Mouse (Mus musculus): ENCODE results near the gene Tmem123. TPM values are rescaled to one million over a fixed set of nuclear protein-coding genes. Genes with fewer than 3 reads are reported as not detected.

The Tmem123 gene
- polyA plus RNA-seq, 1 experiment from 2014 or later, result 84.2 TPM

- Histone ChIP-seq H3K27ac (replicated peaks) (peak overlapping the region; percentile 55; the same call in 1 of the 2 replicates), H3K9ac (0 out of 2 replicates have a peak overlapping the region, but pooled peaks have one; percentile 33), H3K36me3 (peaks cover 47% of the 10 kb centered on the region), H3K4me2 (peak overlapping the region; percentile 46), H3K4me3 (peak overlapping the region; percentile 13; the same call in 1 of the 2 replicates), H3K4me1 (peaks cover 47% of the 10 kb centered on the region), H3K9me3 (no peaks in the 10 kb centered on the region), H3K27me3 (replicated peaks) (no peaks in the 10 kb centered on the region)
- peak; percentile 84; the same call in 1 of the 2 replicates for ATAC-seq (ENCODE audit: extremely low read depth, insufficient number of reproducible peaks, low FRiP score, low TSS enrichment)
- WGBS, result 24% methylated on average over 9 of the region's 9 CpGs
Observed at GRCm38 (mm10) chr9:7829531-7830528, 66.0 kb downstream of the Tmem123 start.

- peak overlapping the region; percentile 50 for H3K4me2 ChIP-seq
- no peak for ATAC-seq (ENCODE audit: extremely low read depth, insufficient number of reproducible peaks, low FRiP score, low TSS enrichment)
- peaks cover 27% of the 10 kb centered on the region for H3K36me3 ChIP-seq
Observed at GRCm38 (mm10) chr9:7833421-7833820, 69.6 kb downstream of the Tmem123 start.

GRCm38 (mm10) chr9:7835302-7835701 lies 71.5 kb downstream of the Tmem123 start:
- WGBS, result 74% methylated on average over 1 of the region's 1 CpGs
- no peaks in the 10 kb centered on the region for H3K27me3 ChIP-seq (replicated peaks)
- no peak overlapping the region for H3K27ac ChIP-seq (replicated peaks)
- no peak overlapping the region for H3K9ac ChIP-seq
- peak overlapping the region; percentile 78 for H3K4me2 ChIP-seq
- no peak for ATAC-seq (ENCODE audit: extremely low read depth, insufficient number of reproducible peaks, low FRiP score, low TSS enrichment)
- H3K4me1 ChIP-seq, result peaks cover 47% of the 10 kb centered on the region
- H3K36me3 ChIP-seq, result peaks cover 27% of the 10 kb centered on the region
- no peaks in the 10 kb centered on the region for H3K9me3 ChIP-seq
- no peak overlapping the region; the same call in 1 of the 2 replicates for H3K4me3 ChIP-seq

More at GRCm38 (mm10) chr9:7833421-7833820, 69.6 kb downstream of the Tmem123 start:
- no peaks in the 10 kb centered on the region for H3K27me3 ChIP-seq (replicated peaks)
- H3K27ac ChIP-seq (replicated peaks), result 0 out of 2 replicates have a peak overlapping the region, but pooled peaks have one; percentile 4
- peak overlapping the region; percentile 41; the same call in 1 of the 2 replicates for H3K9ac ChIP-seq
- H3K4me1 ChIP-seq, result peaks cover 60% of the 10 kb centered on the region
- no peaks in the 10 kb centered on the region for H3K9me3 ChIP-seq
- WGBS, result 85% methylated on average over 6 of the region's 6 CpGs
- H3K4me3 ChIP-seq, result peak overlapping the region; percentile 21

GRCm38 (mm10) chr9:7836331-7836730 lies 72.5 kb downstream of the Tmem123 start:
- Histone ChIP-seq H3K27me3 (replicated peaks) (no peaks in the 10 kb centered on the region), H3K9me3 (no peaks in the 10 kb centered on the region), H3K36me3 (peaks cover 27% of the 10 kb centered on the region), H3K4me3 (peak overlapping the region; percentile 72), H3K4me2 (peak overlapping the region; percentile 78), H3K4me1 (peaks cover 40% of the 10 kb centered on the region), H3K9ac (peak overlapping the region; percentile 95), H3K27ac (replicated peaks) (peak overlapping the region; percentile 99)
- WGBS, result under 1% methylated on average over 16 of the region's 16 CpGs
- ATAC-seq (ENCODE audit: extremely low read depth, insufficient number of reproducible peaks, low FRiP score, low TSS enrichment), result no peak

GRCm38 (mm10) chr9:7836905-7837805 lies 73.3 kb downstream of the Tmem123 start, which contains the start of gene Birc2:
TSS of gene Birc2 (minus strand) at chr9:7837064.
- H3K27me3 ChIP-seq (replicated peaks), result no peaks in the 10 kb centered on the region
- peak within 1 kb of the TSS; percentile 95 for H3K9ac ChIP-seq
- peak; percentile 97 for ATAC-seq (ENCODE audit: extremely low read depth, insufficient number of reproducible peaks, low FRiP score, low TSS enrichment)
- H3K4me3 ChIP-seq, result peak within 1 kb of the TSS; percentile 72
- H3K27ac ChIP-seq (replicated peaks), result peak within 1 kb of the TSS; percentile 99
- under 1% methylated on average over 63 of the region's 68 CpGs for WGBS
- peaks cover 22% of the 10 kb centered on the region for H3K36me3 ChIP-seq
- no peaks in the 10 kb centered on the region for H3K9me3 ChIP-seq
- H3K4me1 ChIP-seq, result peaks cover 38% of the 10 kb centered on the region
- H3K4me2 ChIP-seq, result peak within 1 kb of the TSS; percentile 78

GRCm38 (mm10) chr9:7837806-7838440 lies 74.1 kb downstream of the Tmem123 start:
- WGBS, result 20% methylated on average over 14 of the region's 14 CpGs

GRCm38 (mm10) chr9:7841221-7841620 lies 77.4 kb downstream of the Tmem123 start:
- no peak for ATAC-seq (ENCODE audit: extremely low read depth, insufficient number of reproducible peaks, low FRiP score, low TSS enrichment)
- Histone ChIP-seq H3K27me3 (replicated peaks) (no peaks in the 10 kb centered on the region), H3K36me3 (no peaks in the 10 kb centered on the region), H3K27ac (replicated peaks) (no peak overlapping the region), H3K4me2 (no peak overlapping the region), H3K4me1 (peaks cover 9% of the 10 kb centered on the region), H3K9ac (no peak overlapping the region), H3K4me3 (no peak overlapping the region), H3K9me3 (no peaks in the 10 kb centered on the region)
- 59% methylated on average over 6 of the region's 6 CpGs for WGBS

More at GRCm38 (mm10) chr9:7837806-7838440, 74.1 kb downstream of the Tmem123 start:
- Histone ChIP-seq H3K9me3 (no peaks in the 10 kb centered on the region), H3K4me3 (peak overlapping the region; percentile 72), H3K9ac (peak overlapping the region; percentile 95), H3K27ac (replicated peaks) (peak overlapping the region; percentile 99), H3K36me3 (peaks cover 14% of the 10 kb centered on the region), H3K27me3 (replicated peaks) (no peaks in the 10 kb centered on the region), H3K4me1 (peaks cover 31% of the 10 kb centered on the region), H3K4me2 (peak overlapping the region; percentile 78)
- no peak for ATAC-seq (ENCODE audit: extremely low read depth, insufficient number of reproducible peaks, low FRiP score, low TSS enrichment)

Small RNAs within 50 kb of the gene (microRNA-seq; reads per million reads assigned to microRNA genes)
- 5.5 reads per million, percentile 20 among the genes with 10 or more reads in this experiment for gene Mir5618

Other genes starting within 250 kb of the Tmem123 start
- 0.08 and 0.13 TPM in 2 replicates for gene Mmp8, start 205.6 kb upstream of the Tmem123 start, polyA plus RNA-seq (2015; fragmentation: Nextera tagmentation; extraction: Ambion mirVana)
- not detected in 2 replicates for gene Mmp27, start 192.6 kb upstream of the Tmem123 start, polyA plus RNA-seq (2015; fragmentation: Nextera tagmentation; extraction: Ambion mirVana)
- not detected in 2 replicates for gene Mmp20, start 135.8 kb upstream of the Tmem123 start, polyA plus RNA-seq (2015; fragmentation: Nextera tagmentation; extraction: Ambion mirVana)
- gene Mmp7, start 72.0 kb upstream of the Tmem123 start, polyA plus RNA-seq (2015; fragmentation: Nextera tagmentation; extraction: Ambion mirVana), result not detected in 2 replicates
- gene Birc2, start 73.0 kb downstream of the Tmem123 start, polyA plus RNA-seq (2015; fragmentation: Nextera tagmentation; extraction: Ambion mirVana), result 21.6 and 22.7 TPM in 2 replicates
- gene Birc3, start 109.1 kb downstream of the Tmem123 start, polyA plus RNA-seq (2015; fragmentation: Nextera tagmentation; extraction: Ambion mirVana), result 3.8 and 5.3 TPM in 2 replicates
- gene Yap1, start 240.6 kb downstream of the Tmem123 start, polyA plus RNA-seq (2015; fragmentation: Nextera tagmentation; extraction: Ambion mirVana), result 24.2 and 24.5 TPM in 2 replicates

Data from heart, embryonic 13.5 days (tissue).